Mouse (Mus musculus) neural tube, embryonic 11.5 days (tissue): Measurements from ENCODE around the gene Cpsf4l. TPM values are rescaled to one million over a fixed set of nuclear protein-coding genes. Genes with fewer than 3 reads are reported as not detected.

Source experiments
- ATAC-seq: fragments of 200-750 bp; cut with Nextera tagmentation; 2 replicates; pipeline ENCODE4 v1.8.0; 2017; ENCODE audit warnings: moderate number of reproducible peaks, mild to moderate bottlenecking, moderate TSS enrichment, moderate library complexity; ENCODE audit not compliant: insufficient read depth, low FRiP score, low TSS enrichment
- DNase-seq: peaks from one replicate; pipeline ENCODE4 v3.0.0-alpha.2; 2015; ENCODE audit warnings: low spot score
- H3K27ac ChIP-seq: fragments of 300-500 bp; sonication (generic); 2 replicates; pipeline ENCODE4 v1.5.1; 2014; ENCODE audit warnings: low read depth, mild to moderate bottlenecking, low read length
- H3K27me3 ChIP-seq: fragments of 300-500 bp; sonication (generic); 2 replicates; pipeline ENCODE4 v1.6.1; 2014; ENCODE audit warnings: mild to moderate bottlenecking, low read length, mixed read lengths; ENCODE audit not compliant: control insufficient read depth, insufficient read depth
- H3K36me3 ChIP-seq: fragments of 300-500 bp; sonication (generic); 2 replicates; pipeline ENCODE4 v1.6.1; 2014; ENCODE audit warnings: mild to moderate bottlenecking, low read length, moderate library complexity, mixed read lengths; ENCODE audit not compliant: control insufficient read depth, insufficient read depth
- H3K4me1 ChIP-seq: fragments of 300-500 bp; sonication (generic); 2 replicates; pipeline ENCODE4 v1.6.1; 2014; ENCODE audit warnings: low read length, mixed read lengths; ENCODE audit not compliant: control insufficient read depth, insufficient read depth
- H3K4me2 ChIP-seq: fragments of 300-500 bp; sonication (generic); 2 replicates; pipeline ENCODE4 v1.6.1; 2014; ENCODE audit warnings: low read depth, mild to moderate bottlenecking, moderate library complexity
- H3K4me3 ChIP-seq: fragments of 300-500 bp; sonication (generic); 2 replicates; pipeline ENCODE4 v1.5.1; 2014; ENCODE audit warnings: low read depth, low read length
- H3K9ac ChIP-seq: fragments of 300-500 bp; sonication (generic); 2 replicates; pipeline ENCODE4 v1.6.1; 2014; ENCODE audit warnings: mild to moderate bottlenecking, low read length
- H3K9me3 ChIP-seq: fragments of 300-500 bp; sonication (generic); 2 replicates; pipeline ENCODE4 v1.6.1; 2016; ENCODE audit warnings: low read length; ENCODE audit not compliant: control insufficient read depth
- WGBS: fragments of 180-500 bp; shearing (Covaris S2); extraction: QIAGEN DNeasy Blood & Tissue Kit; methylation state at CpG from one replicate; pipeline ENCODE4 v1.1.7; 2014; 5-methylcytosine and 5-hydroxymethylcytosine counted together
- polyA plus RNA-seq: library from polyadenylated mRNA; unstranded; fragments of >200 nt; fragmentation: Nextera tagmentation; extraction: Ambion mirVana; gene quantifications from 2 replicates; pipeline ENCODE4 v1.2.1, GENCODE M21; 2014

The Cpsf4l gene
- polyA plus RNA-seq, 1 experiment from 2014 or later, result 0.50 TPM

DNA sequence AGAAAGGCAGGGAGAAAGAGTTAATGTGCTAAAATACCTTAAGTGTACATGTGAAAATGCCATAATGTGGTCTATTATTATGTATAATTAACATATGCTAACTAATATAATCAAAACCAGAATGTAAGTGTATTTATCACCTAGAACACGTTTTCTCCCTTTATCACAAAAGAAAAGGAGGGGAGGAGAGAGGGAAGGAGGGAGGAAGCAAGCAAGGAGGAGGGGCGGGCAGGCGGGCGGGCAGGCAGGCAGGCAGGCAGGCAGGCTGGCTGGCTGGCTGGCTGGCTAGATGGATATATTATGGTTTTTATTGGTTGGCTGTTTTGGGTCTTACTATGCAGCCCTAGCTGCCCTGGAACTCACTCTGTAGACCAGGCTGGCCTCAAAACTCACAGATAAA lies 40.1 kb downstream of the Cpsf4l start:
- no peaks in the 10 kb centered on the region for H3K9me3 ChIP-seq
- WGBS, result 72% methylated on average over 4 of the region's 4 CpGs
- no peak overlapping the region for H3K27ac ChIP-seq
- H3K27me3 ChIP-seq, result no peaks in the 10 kb centered on the region
- H3K4me1 ChIP-seq, result no peaks in the 10 kb centered on the region
- ATAC-seq (no peak), DNase-seq (no peak)
- no peak overlapping the region for H3K9ac ChIP-seq
- no peak overlapping the region for H3K4me3 ChIP-seq
- H3K36me3 ChIP-seq, result peaks cover 3% of the 10 kb centered on the region
- H3K4me2 ChIP-seq, result no peak overlapping the region

DNA sequence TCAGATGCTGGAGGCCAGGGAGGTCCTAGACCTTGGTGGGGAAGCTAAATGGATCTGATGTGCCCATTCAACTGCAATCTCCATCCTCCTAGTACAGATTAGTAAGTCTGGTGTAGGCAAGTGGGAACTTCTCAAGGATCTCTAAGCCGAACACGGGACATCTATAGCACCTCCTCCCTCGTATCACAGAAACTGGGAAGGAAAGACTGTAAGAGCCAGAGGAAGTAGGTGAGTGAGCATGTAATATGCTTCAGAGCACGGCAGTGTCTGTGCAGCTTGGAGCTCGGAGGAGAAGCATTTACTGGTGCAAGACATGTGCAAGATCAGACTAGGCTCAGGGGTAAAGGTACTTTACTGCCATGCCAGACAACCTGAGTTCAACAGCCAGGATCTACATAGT lies 41.0 kb downstream of the Cpsf4l start:
- DNase-seq (no peak), ATAC-seq (no peak)
- Histone ChIP-seq H3K36me3 (peaks cover 3% of the 10 kb centered on the region), H3K4me1 (no peaks in the 10 kb centered on the region), H3K27me3 (no peaks in the 10 kb centered on the region), H3K9me3 (no peaks in the 10 kb centered on the region), H3K27ac (no peak overlapping the region), H3K4me3 (no peak overlapping the region), H3K4me2 (no peak overlapping the region), H3K9ac (no peak overlapping the region)
- 92% methylated on average over 5 of the region's 5 CpGs for WGBS

DNA sequence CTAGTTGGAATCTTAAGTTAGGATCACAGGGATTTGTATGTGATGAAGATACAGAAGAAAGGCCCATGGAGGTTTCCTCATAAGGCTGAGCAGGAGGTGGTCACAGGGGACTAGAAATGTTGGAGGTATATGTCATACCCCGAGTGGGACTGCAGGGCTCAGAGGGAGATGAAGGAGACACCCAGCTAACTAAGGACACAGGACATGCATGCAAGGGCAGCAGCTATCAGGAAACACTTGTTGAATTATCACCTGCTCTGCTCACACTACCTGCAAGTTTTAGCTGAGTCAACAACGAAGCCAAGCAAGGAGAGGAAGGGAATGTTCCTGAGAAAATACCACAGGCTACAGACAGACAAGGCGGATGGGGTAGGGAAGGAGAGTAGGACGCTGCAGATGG lies 42.1 kb downstream of the Cpsf4l start:
- Histone ChIP-seq H3K4me1 (no peaks in the 10 kb centered on the region), H3K4me3 (no peak overlapping the region), H3K9me3 (no peaks in the 10 kb centered on the region), H3K27ac (no peak overlapping the region), H3K4me2 (no peak overlapping the region), H3K9ac (no peak overlapping the region), H3K27me3 (no peaks in the 10 kb centered on the region), H3K36me3 (no peaks in the 10 kb centered on the region; the same call in none of the 2 replicates)
- 83% methylated on average over 4 of the region's 4 CpGs for WGBS
- DNase-seq, result no peak
- ATAC-seq, result no peak

DNA sequence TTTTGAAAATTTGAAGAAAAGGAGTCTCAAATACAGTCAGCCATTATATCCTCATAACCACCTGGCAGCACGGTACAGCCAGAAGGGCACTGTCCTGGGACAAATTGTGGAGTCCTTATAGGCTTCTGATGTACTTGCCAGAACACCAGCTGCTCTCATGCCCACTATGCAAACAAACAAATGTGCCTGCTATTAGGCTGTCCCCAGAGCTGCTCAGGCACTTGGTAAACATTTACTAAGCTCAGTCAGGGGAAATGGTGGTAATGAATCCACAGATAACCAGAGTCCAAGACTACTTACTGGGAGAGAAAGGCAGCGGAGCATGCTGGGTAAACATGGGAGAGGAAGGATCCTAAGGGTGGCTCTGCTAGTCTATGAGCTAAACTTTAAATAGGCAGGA lies 42.7 kb downstream of the Cpsf4l start:
- H3K4me2 ChIP-seq, result no peak overlapping the region
- whole genome bisulfite sequencing, result 77% methylated on average over 2 of the region's 2 CpGs
- DNase-seq (no peak), ATAC-seq (no peak)
- H3K36me3 ChIP-seq, result peaks cover 2% of the 10 kb centered on the region
- H3K4me3 ChIP-seq, result no peak overlapping the region
- no peak overlapping the region for H3K27ac ChIP-seq
- H3K9me3 ChIP-seq, result no peaks in the 10 kb centered on the region
- H3K4me1 ChIP-seq, result no peaks in the 10 kb centered on the region
- no peak overlapping the region for H3K9ac ChIP-seq
- H3K27me3 ChIP-seq, result no peaks in the 10 kb centered on the region

DNA sequence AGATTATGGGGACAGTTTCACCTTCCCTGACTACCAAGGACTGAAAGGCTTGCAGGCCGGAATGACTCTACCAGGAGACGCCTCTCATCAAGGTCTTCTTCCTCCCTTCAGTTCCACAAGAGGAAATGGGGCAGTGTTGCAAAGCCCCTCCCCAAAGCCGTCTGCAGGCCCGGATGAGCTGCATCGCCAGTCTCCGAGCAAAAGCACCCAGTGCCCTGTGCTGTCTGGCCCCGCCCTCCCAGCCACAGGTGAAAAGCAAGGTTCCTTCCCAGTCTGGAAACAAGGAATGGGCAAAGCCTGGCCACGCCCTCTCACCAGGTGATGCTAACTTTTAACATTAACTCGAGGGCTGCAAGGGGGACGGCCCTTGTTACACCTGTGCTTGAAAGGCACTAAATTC lies 43.2 kb downstream of the Cpsf4l start:
- no peak overlapping the region for H3K4me3 ChIP-seq
- H3K9ac ChIP-seq, result no peak overlapping the region
- H3K36me3 ChIP-seq, result peaks cover 5% of the 10 kb centered on the region
- no peak for DNase-seq
- H3K9me3 ChIP-seq, result no peaks in the 10 kb centered on the region
- WGBS, result 61% methylated on average over 10 of the region's 10 CpGs
- H3K4me2 ChIP-seq, result no peak overlapping the region
- no peak for ATAC-seq
- no peaks in the 10 kb centered on the region for H3K4me1 ChIP-seq
- no peaks in the 10 kb centered on the region for H3K27me3 ChIP-seq
- H3K27ac ChIP-seq, result no peak overlapping the region

DNA sequence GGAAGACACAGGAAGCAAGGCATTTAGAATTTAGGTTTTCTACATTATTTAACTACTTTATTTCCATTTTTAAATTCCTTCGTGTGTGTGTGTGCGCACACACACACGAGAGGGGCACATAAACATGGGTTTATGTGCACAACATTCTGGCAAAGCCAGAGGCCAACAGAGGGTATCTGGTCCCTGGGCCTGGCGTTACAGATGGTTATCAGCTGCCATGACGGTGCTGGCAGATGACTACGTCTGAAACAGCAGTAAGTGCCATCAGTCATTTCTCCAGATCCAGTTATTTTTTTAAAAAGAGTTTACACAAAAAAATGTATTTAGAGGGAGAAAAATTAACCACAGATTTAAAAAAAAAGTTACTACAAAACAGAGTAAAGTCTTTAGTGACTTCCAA lies 43.6 kb downstream of the Cpsf4l start:
- WGBS, result 87% methylated on average over 6 of the region's 6 CpGs
- Histone ChIP-seq H3K4me2 (no peak overlapping the region), H3K9ac (no peak overlapping the region), H3K4me1 (no peaks in the 10 kb centered on the region), H3K27me3 (no peaks in the 10 kb centered on the region), H3K9me3 (no peaks in the 10 kb centered on the region), H3K4me3 (no peak overlapping the region), H3K27ac (no peak overlapping the region), H3K36me3 (peaks cover 5% of the 10 kb centered on the region)
- ATAC-seq (no peak), DNase-seq (no peak)

DNA sequence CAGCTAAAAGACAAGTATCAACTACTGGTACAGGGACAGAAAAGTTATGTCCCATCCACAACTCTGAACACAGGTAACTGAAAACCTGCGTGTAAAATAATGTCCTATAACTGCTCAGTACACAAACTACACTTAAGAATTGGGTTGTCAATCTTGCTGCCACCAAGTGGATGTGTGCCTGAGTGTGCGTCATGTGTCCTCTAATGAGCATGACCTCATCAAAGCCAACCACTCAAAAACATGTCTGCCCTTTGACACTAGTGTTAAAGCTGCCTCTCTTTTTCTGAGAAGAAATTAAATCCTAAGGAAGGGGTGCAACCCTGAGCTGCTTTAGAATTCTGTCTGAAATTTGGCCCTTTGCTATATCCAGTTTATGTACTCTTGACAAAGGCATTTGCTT lies 45.5 kb downstream of the Cpsf4l start:
- Histone ChIP-seq H3K27me3 (no peaks in the 10 kb centered on the region), H3K4me2 (no peak overlapping the region), H3K4me3 (no peak overlapping the region), H3K9ac (no peak overlapping the region), H3K9me3 (no peaks in the 10 kb centered on the region), H3K4me1 (no peaks in the 10 kb centered on the region), H3K27ac (no peak overlapping the region), H3K36me3 (peaks cover 9% of the 10 kb centered on the region)
- ATAC-seq (no peak), DNase-seq (no peak)
- WGBS, result 70% methylated on average over 2 of the region's 2 CpGs

DNA sequence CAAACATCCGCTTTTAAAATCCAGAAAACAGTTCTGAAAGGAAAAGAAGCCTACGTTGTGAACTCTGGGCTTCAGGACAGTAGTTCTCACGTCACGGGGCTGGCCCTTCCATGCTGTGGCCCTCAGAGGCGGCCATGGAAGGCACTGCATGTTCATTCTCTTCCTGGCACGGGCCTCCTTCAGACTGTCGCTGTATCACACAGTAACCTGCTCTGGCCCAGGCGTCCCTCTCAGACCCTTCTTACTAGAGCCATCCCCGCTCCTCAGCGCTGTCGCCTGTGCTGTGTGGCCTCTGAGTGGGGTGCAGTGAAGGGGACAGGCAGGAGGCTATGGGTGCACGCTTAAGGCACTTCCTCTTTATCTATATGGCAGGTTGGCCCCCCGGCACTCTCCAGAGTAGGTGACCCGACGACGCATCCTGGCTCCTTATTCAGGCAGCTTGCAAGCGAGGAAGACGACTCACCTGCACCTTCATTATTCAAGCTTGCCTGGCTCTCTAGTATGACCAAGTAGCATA lies 47.9 kb downstream of the Cpsf4l start:
- no peak overlapping the region for H3K4me3 ChIP-seq
- no peaks in the 10 kb centered on the region for H3K9me3 ChIP-seq
- DNase-seq, result no peak
- no peaks in the 10 kb centered on the region for H3K4me1 ChIP-seq
- WGBS, result 93% methylated on average over 18 of the region's 18 CpGs
- no peak overlapping the region for H3K9ac ChIP-seq
- ATAC-seq, result no peak
- H3K36me3 ChIP-seq, result peaks cover 15% of the 10 kb centered on the region
- H3K27me3 ChIP-seq, result no peaks in the 10 kb centered on the region
- H3K27ac ChIP-seq, result no peak overlapping the region
- H3K4me2 ChIP-seq, result no peak overlapping the region

DNA sequence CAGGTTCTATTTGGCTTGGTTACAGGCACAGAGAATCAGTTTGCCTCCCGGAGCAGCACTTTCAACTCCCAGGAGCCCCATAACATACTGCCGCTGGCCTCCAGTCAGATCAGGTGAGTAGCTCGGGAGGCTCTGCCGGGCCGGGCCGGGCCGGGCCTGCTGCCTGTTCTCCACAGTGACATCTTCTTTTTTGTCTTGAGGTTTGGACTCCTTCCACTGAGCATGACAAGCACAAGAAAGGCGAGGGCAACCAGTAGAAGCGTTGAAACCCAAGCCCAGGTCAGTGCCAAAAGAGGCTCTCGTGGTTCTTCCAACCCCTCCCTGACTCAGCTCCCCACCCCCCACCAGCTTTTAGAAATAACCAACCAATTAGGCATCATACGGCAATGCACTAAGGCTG lies 48.9 kb downstream of the Cpsf4l start:
- Histone ChIP-seq H3K4me2 (no peak overlapping the region), H3K27me3 (no peaks in the 10 kb centered on the region), H3K4me3 (no peak overlapping the region), H3K36me3 (peaks cover 16% of the 10 kb centered on the region), H3K27ac (no peak overlapping the region), H3K9ac (no peak overlapping the region), H3K4me1 (no peaks in the 10 kb centered on the region), H3K9me3 (no peaks in the 10 kb centered on the region)
- WGBS, result 95% methylated on average over 11 of the region's 11 CpGs
- DNase-seq (no peak), ATAC-seq (no peak)
